Mouse (Mus musculus) intestine, embryonic 15.5 days (tissue): ENCODE data around the gene Wdr63. TPM values are rescaled to one million over a fixed set of nuclear protein-coding genes. Genes with fewer than 3 reads are reported as not detected.

ENCODE experiments used
- ATAC-seq: fragments of 200-750 bp; cut with Nextera tagmentation; 2 replicates; pipeline ENCODE4 v1.8.0; 2017; ENCODE audit warnings: moderate TSS enrichment, moderate library complexity
- H3K27ac ChIP-seq: fragments of 300-500 bp; sonication (generic); 2 replicates; pipeline ENCODE4 v1.5.1; 2015; ENCODE audit warnings: mild to moderate bottlenecking, inconsistent platforms
- H3K27me3 ChIP-seq: fragments of 300-500 bp; sonication (generic); replicated peaks from 2 replicates; pipeline ENCODE4 v1.6.1; 2015; ENCODE audit warnings: inconsistent platforms
- H3K36me3 ChIP-seq: fragments of 300-500 bp; sonication (generic); 2 replicates; pipeline ENCODE4 v1.6.1; 2015; ENCODE audit warnings: inconsistent platforms
- H3K4me1 ChIP-seq: fragments of 300-500 bp; sonication (generic); replicated peaks from 2 replicates; pipeline ENCODE4 v1.6.1; 2015; ENCODE audit warnings: inconsistent platforms
- H3K4me2 ChIP-seq: fragments of 300-500 bp; sonication (generic); replicated peaks from 2 replicates; pipeline ENCODE4 v1.6.1; 2015; ENCODE audit warnings: mild to moderate bottlenecking, inconsistent platforms
- H3K4me3 ChIP-seq: fragments of 300-500 bp; sonication (generic); replicated peaks from 2 replicates; pipeline ENCODE4 v1.5.1; 2015; ENCODE audit warnings: inconsistent platforms
- H3K9ac ChIP-seq: fragments of 300-500 bp; sonication (generic); 2 replicates; pipeline ENCODE4 v1.6.1; 2015; ENCODE audit warnings: inconsistent platforms
- H3K9me3 ChIP-seq: fragments of 300-500 bp; sonication (generic); 2 replicates; pipeline ENCODE4 v1.6.1; 2016; ENCODE audit warnings: inconsistent platforms
- WGBS: fragments of 180-500 bp; shearing (Covaris S2); methylation state at CpG from one replicate; pipeline ENCODE4 v1.1.7; 2015; 5-methylcytosine and 5-hydroxymethylcytosine counted together
- polyA plus RNA-seq: library from polyadenylated mRNA; unstranded; fragments of >200 nt; fragmentation: Nextera tagmentation; extraction: Ambion mirVana; gene quantifications from 2 replicates; pipeline ENCODE4 v1.2.1, GENCODE M21; 2015

Gene Wdr63
- polyA plus RNA-seq, 1 experiment from 2014 or later, result 0.38 TPM

- H3K4me1 ChIP-seq, result no peaks in the 10 kb centered on the region; the same call in 1 of the 2 replicates
- no peaks in the 10 kb centered on the region for H3K27me3 ChIP-seq
- no peaks in the 10 kb centered on the region for H3K9me3 ChIP-seq
- H3K36me3 ChIP-seq, result no peaks in the 10 kb centered on the region
- H3K4me3 ChIP-seq, result no peak overlapping the region
- ATAC-seq, result no peak
- WGBS, result 68% methylated on average over 5 of the region's 5 CpGs
- no peak overlapping the region for H3K9ac ChIP-seq
- H3K4me2 ChIP-seq, result no peak overlapping the region
- H3K27ac ChIP-seq, result no peak overlapping the region
Measured at GRCm38 (mm10) chr3:146146131-146146530, 38.2 kb upstream of the Wdr63 start.

GRCm38 (mm10) chr3:146145501-146145900 lies 37.6 kb upstream of the Wdr63 start:
- Histone ChIP-seq H3K4me3 (no peak overlapping the region), H3K36me3 (no peaks in the 10 kb centered on the region), H3K9ac (no peak overlapping the region), H3K9me3 (no peaks in the 10 kb centered on the region), H3K27ac (no peak overlapping the region), H3K4me1 (no peaks in the 10 kb centered on the region; the same call in 1 of the 2 replicates), H3K4me2 (no peak overlapping the region), H3K27me3 (no peaks in the 10 kb centered on the region)
- no peak for ATAC-seq
- 59% methylated on average over 5 of the region's 5 CpGs for WGBS

GRCm38 (mm10) chr3:146142523-146142922 lies 34.6 kb upstream of the Wdr63 start:
- Histone ChIP-seq H3K4me2 (no peak overlapping the region), H3K4me3 (no peak overlapping the region), H3K9me3 (no peaks in the 10 kb centered on the region), H3K4me1 (no peaks in the 10 kb centered on the region), H3K9ac (no peak overlapping the region), H3K36me3 (no peaks in the 10 kb centered on the region), H3K27me3 (no peaks in the 10 kb centered on the region), H3K27ac (no peak overlapping the region)
- ATAC-seq, result no peak
- WGBS, result 87% methylated on average over 7 of the region's 7 CpGs

GRCm38 (mm10) chr3:146140276-146140675 lies 32.3 kb upstream of the Wdr63 start:
- Histone ChIP-seq H3K27ac (no peak overlapping the region), H3K9me3 (no peaks in the 10 kb centered on the region), H3K36me3 (no peaks in the 10 kb centered on the region), H3K4me3 (no peak overlapping the region), H3K4me1 (no peaks in the 10 kb centered on the region), H3K9ac (no peak overlapping the region), H3K27me3 (no peaks in the 10 kb centered on the region), H3K4me2 (no peak overlapping the region)
- no peak for ATAC-seq
- 91% methylated on average over 7 of the region's 7 CpGs for WGBS

- H3K27me3 ChIP-seq, result no peaks in the 10 kb centered on the region
- H3K9ac ChIP-seq, result no peak overlapping the region
- 42% methylated on average over 10 of the region's 10 CpGs for WGBS
- H3K4me2 ChIP-seq, result no peak overlapping the region
- no peaks in the 10 kb centered on the region for H3K36me3 ChIP-seq
- no peaks in the 10 kb centered on the region for H3K9me3 ChIP-seq
- H3K4me3 ChIP-seq, result no peak overlapping the region
- no peak for ATAC-seq
- H3K4me1 ChIP-seq, result 0 out of 2 replicates have a peak, but pooled peaks cover 2% of the 10 kb centered on the region
- no peak overlapping the region for H3K27ac ChIP-seq
Measured at GRCm38 (mm10) chr3:146136422-146136821, 28.5 kb upstream of the Wdr63 start.

GRCm38 (mm10) chr3:146135417-146135816 lies 27.5 kb upstream of the Wdr63 start:
- Histone ChIP-seq H3K4me2 (no peak overlapping the region), H3K4me3 (no peak overlapping the region), H3K27me3 (no peaks in the 10 kb centered on the region), H3K27ac (no peak overlapping the region), H3K4me1 (0 out of 2 replicates have a peak, but pooled peaks cover 2% of the 10 kb centered on the region), H3K9ac (no peak overlapping the region), H3K36me3 (no peaks in the 10 kb centered on the region), H3K9me3 (no peaks in the 10 kb centered on the region)
- 83% methylated on average over 2 of the region's 2 CpGs for WGBS
- ATAC-seq, result no peak

- Histone ChIP-seq H3K9me3 (no peaks in the 10 kb centered on the region), H3K4me1 (0 out of 2 replicates have a peak, but pooled peaks cover 2% of the 10 kb centered on the region), H3K27me3 (no peaks in the 10 kb centered on the region), H3K4me3 (no peak overlapping the region), H3K4me2 (no peak overlapping the region), H3K9ac (no peak overlapping the region), H3K36me3 (no peaks in the 10 kb centered on the region), H3K27ac (no peak overlapping the region)
- WGBS, result 54% methylated on average over 9 of the region's 9 CpGs
- peak; percentile 64 for ATAC-seq
Measured at GRCm38 (mm10) chr3:146134834-146135233, 26.9 kb upstream of the Wdr63 start.

- no peak overlapping the region for H3K4me3 ChIP-seq
- WGBS, result 71% methylated on average over 6 of the region's 6 CpGs
- H3K36me3 ChIP-seq, result no peaks in the 10 kb centered on the region
- no peaks in the 10 kb centered on the region for H3K27me3 ChIP-seq
- H3K4me2 ChIP-seq, result no peak overlapping the region
- no peak overlapping the region for H3K27ac ChIP-seq
- no peak for ATAC-seq
- H3K9ac ChIP-seq, result no peak overlapping the region
- H3K9me3 ChIP-seq, result no peaks in the 10 kb centered on the region
- no peaks in the 10 kb centered on the region for H3K4me1 ChIP-seq
Measured at GRCm38 (mm10) chr3:146127205-146127604, 19.3 kb upstream of the Wdr63 start.

- ATAC-seq, result no peak
- Histone ChIP-seq H3K4me1 (no peaks in the 10 kb centered on the region), H3K9me3 (no peaks in the 10 kb centered on the region), H3K36me3 (no peaks in the 10 kb centered on the region), H3K4me3 (no peak overlapping the region), H3K4me2 (no peak overlapping the region), H3K9ac (no peak overlapping the region), H3K27ac (no peak overlapping the region), H3K27me3 (no peaks in the 10 kb centered on the region)
- 80% methylated on average over 9 of the region's 9 CpGs for WGBS
Measured at GRCm38 (mm10) chr3:146123464-146123825, 15.5 kb upstream of the Wdr63 start.

GRCm38 (mm10) chr3:146122807-146123463 lies 15.0 kb upstream of the Wdr63 start:
- Histone ChIP-seq H3K36me3 (no peaks in the 10 kb centered on the region), H3K4me1 (no peaks in the 10 kb centered on the region), H3K27ac (no peak overlapping the region), H3K9ac (no peak overlapping the region), H3K4me3 (no peak overlapping the region), H3K4me2 (no peak overlapping the region), H3K9me3 (no peaks in the 10 kb centered on the region), H3K27me3 (0 out of 2 replicates have a peak, but pooled peaks cover 1% of the 10 kb centered on the region)
- no peak for ATAC-seq
- 81% methylated on average over 8 of the region's 8 CpGs for WGBS

GRCm38 (mm10) chr3:146122125-146122420 lies 14.1 kb upstream of the Wdr63 start:
- no peak overlapping the region for H3K4me3 ChIP-seq
- peaks cover 10% of the 10 kb centered on the region for H3K27me3 ChIP-seq
- ATAC-seq, result no peak
- H3K4me2 ChIP-seq, result no peak overlapping the region
- H3K9me3 ChIP-seq, result no peaks in the 10 kb centered on the region
- H3K9ac ChIP-seq, result no peak overlapping the region
- H3K36me3 ChIP-seq, result no peaks in the 10 kb centered on the region
- H3K27ac ChIP-seq, result no peak overlapping the region
- 53% methylated on average over 3 of the region's 3 CpGs for WGBS
- peaks cover 8% of the 10 kb centered on the region; the same call in 1 of the 2 replicates for H3K4me1 ChIP-seq

- WGBS, result 16% methylated on average over 25 of the region's 25 CpGs
- H3K27me3 ChIP-seq, result peaks cover 16% of the 10 kb centered on the region
- no peaks in the 10 kb centered on the region for H3K36me3 ChIP-seq
- H3K9ac ChIP-seq, result no peak overlapping the region
- no peak overlapping the region; the same call in 1 of the 2 replicates for H3K27ac ChIP-seq
- ATAC-seq, result no peak
- H3K4me2 ChIP-seq, result peak overlapping the region; percentile 54
- H3K4me3 ChIP-seq, result peak overlapping the region; percentile 16
- H3K9me3 ChIP-seq, result no peaks in the 10 kb centered on the region
- peaks cover 8% of the 10 kb centered on the region; the same call in 1 of the 2 replicates for H3K4me1 ChIP-seq
Measured at GRCm38 (mm10) chr3:146121310-146122124, 13.6 kb upstream of the Wdr63 start.
